Mouse (Mus musculus): ENCODE measurements at regions not wholly inside any gene's neighbourhood (a gene's known extent, or its start where the extent isn't known, plus 50 kb on each side); places are given as distances from the start of the nearest gene placed in this dataset.

GRCm38 (mm10) chr12:107159126-107159525 is 329.3 kb upstream of the 3110018I06Rik start:
- H3K4me1 ChIP-seq, result peaks cover 21% of the 10 kb centered on the region
- no peak overlapping the region; the same call in 1 of the 2 replicates for H3K27ac ChIP-seq
- no peaks in the 10 kb centered on the region for H3K36me3 ChIP-seq
- H3K27me3 ChIP-seq, result no peaks in the 10 kb centered on the region; the same call in 1 of the 2 replicates
- H3K9me3 ChIP-seq, result no peaks in the 10 kb centered on the region
- 65% methylated on average over 5 of the region's 5 CpGs for WGBS
- no peak overlapping the region for H3K9ac ChIP-seq
- no peak for ATAC-seq (ENCODE audit: insufficient number of reproducible peaks, insufficient read depth, low FRiP score, low TSS enrichment, low read depth)
- no peak overlapping the region for H3K4me2 ChIP-seq
- no peak overlapping the region for H3K4me3 ChIP-seq

GRCm38 (mm10) chr12:107160137-107160536 is 328.3 kb upstream of the 3110018I06Rik start:
- no peak overlapping the region for H3K4me3 ChIP-seq
- no peaks in the 10 kb centered on the region for H3K36me3 ChIP-seq
- peaks cover 21% of the 10 kb centered on the region for H3K4me1 ChIP-seq
- no peaks in the 10 kb centered on the region; the same call in 1 of the 2 replicates for H3K27me3 ChIP-seq
- no peak overlapping the region for H3K9ac ChIP-seq
- 23% methylated on average over 7 of the region's 7 CpGs for WGBS
- ATAC-seq (ENCODE audit: insufficient number of reproducible peaks, insufficient read depth, low FRiP score, low TSS enrichment, low read depth), result no peak
- no peak overlapping the region for H3K27ac ChIP-seq
- H3K9me3 ChIP-seq, result no peaks in the 10 kb centered on the region
- H3K4me2 ChIP-seq, result no peak overlapping the region

- Histone ChIP-seq H3K27ac (no peak overlapping the region), H3K36me3 (no peaks in the 10 kb centered on the region), H3K27me3 (no peaks in the 10 kb centered on the region; the same call in 1 of the 2 replicates), H3K4me3 (no peak overlapping the region), H3K9me3 (no peaks in the 10 kb centered on the region), H3K4me1 (peaks cover 21% of the 10 kb centered on the region), H3K4me2 (no peak overlapping the region), H3K9ac (no peak overlapping the region)
- no peak for ATAC-seq (ENCODE audit: insufficient number of reproducible peaks, insufficient read depth, low FRiP score, low TSS enrichment, low read depth)
- WGBS, result 64% methylated on average over 6 of the region's 6 CpGs
Measured at GRCm38 (mm10) chr12:107160628-107161027, 327.8 kb upstream of the 3110018I06Rik start.

- Histone ChIP-seq H3K4me3 (no peak overlapping the region), H3K4me1 (no peaks in the 10 kb centered on the region), H3K9me3 (no peaks in the 10 kb centered on the region), H3K9ac (no peak overlapping the region), H3K4me2 (no peak overlapping the region), H3K27ac (no peak overlapping the region), H3K27me3 (no peaks in the 10 kb centered on the region), H3K36me3 (no peaks in the 10 kb centered on the region)
- ATAC-seq (ENCODE audit: insufficient number of reproducible peaks, insufficient read depth, low FRiP score, low TSS enrichment, low read depth), result no peak
- WGBS, result 77% methylated on average over 7 of the region's 7 CpGs
Measured at GRCm38 (mm10) chr12:107170926-107171325, 317.5 kb upstream of the 3110018I06Rik start.

GRCm38 (mm10) chr12:107171676-107172075 is 316.8 kb upstream of the 3110018I06Rik start:
- no peak overlapping the region for H3K9ac ChIP-seq
- no peak for ATAC-seq (ENCODE audit: insufficient number of reproducible peaks, insufficient read depth, low FRiP score, low TSS enrichment, low read depth)
- no peaks in the 10 kb centered on the region for H3K9me3 ChIP-seq
- no peaks in the 10 kb centered on the region for H3K4me1 ChIP-seq
- no peak overlapping the region for H3K4me2 ChIP-seq
- H3K27me3 ChIP-seq, result no peaks in the 10 kb centered on the region
- H3K36me3 ChIP-seq, result no peaks in the 10 kb centered on the region
- H3K4me3 ChIP-seq, result no peak overlapping the region
- no peak overlapping the region for H3K27ac ChIP-seq
- WGBS, result 86% methylated on average over 15 of the region's 15 CpGs

- no peak overlapping the region for H3K27ac ChIP-seq
- no peak overlapping the region for H3K4me3 ChIP-seq
- WGBS, result 72% methylated on average over 6 of the region's 6 CpGs
- ATAC-seq (ENCODE audit: insufficient number of reproducible peaks, insufficient read depth, low FRiP score, low TSS enrichment, low read depth), result no peak
- no peak overlapping the region for H3K4me2 ChIP-seq
- H3K4me1 ChIP-seq, result peaks cover 6% of the 10 kb centered on the region
- peaks cover 5% of the 10 kb centered on the region; the same call in 1 of the 2 replicates for H3K27me3 ChIP-seq
- H3K9me3 ChIP-seq, result no peaks in the 10 kb centered on the region
- no peaks in the 10 kb centered on the region for H3K36me3 ChIP-seq
- H3K9ac ChIP-seq, result no peak overlapping the region
Measured at GRCm38 (mm10) chr12:107178676-107179075, 309.8 kb upstream of the 3110018I06Rik start.

- H3K27me3 ChIP-seq, result peaks cover 5% of the 10 kb centered on the region; the same call in 1 of the 2 replicates
- no peaks in the 10 kb centered on the region for H3K9me3 ChIP-seq
- no peak overlapping the region for H3K27ac ChIP-seq
- ATAC-seq (ENCODE audit: insufficient number of reproducible peaks, insufficient read depth, low FRiP score, low TSS enrichment, low read depth), result no peak
- H3K9ac ChIP-seq, result no peak overlapping the region
- no peak overlapping the region for H3K4me3 ChIP-seq
- 91% methylated on average over 3 of the region's 3 CpGs for WGBS
- no peak overlapping the region for H3K4me2 ChIP-seq
- H3K36me3 ChIP-seq, result no peaks in the 10 kb centered on the region
- peaks cover 22% of the 10 kb centered on the region for H3K4me1 ChIP-seq
Measured at GRCm38 (mm10) chr12:107180501-107180900, 307.9 kb upstream of the 3110018I06Rik start.

- Histone ChIP-seq H3K36me3 (no peaks in the 10 kb centered on the region), H3K4me2 (no peak overlapping the region), H3K9me3 (no peaks in the 10 kb centered on the region), H3K4me3 (no peak overlapping the region), H3K27me3 (peaks cover 5% of the 10 kb centered on the region; the same call in 1 of the 2 replicates), H3K27ac (no peak overlapping the region), H3K4me1 (peaks cover 22% of the 10 kb centered on the region), H3K9ac (no peak overlapping the region)
- 72% methylated on average over 9 of the region's 9 CpGs for WGBS
- no peak for ATAC-seq (ENCODE audit: insufficient number of reproducible peaks, insufficient read depth, low FRiP score, low TSS enrichment, low read depth)
Measured at GRCm38 (mm10) chr12:107181291-107181690, 307.1 kb upstream of the 3110018I06Rik start.

- Histone ChIP-seq H3K4me2 (no peak overlapping the region), H3K27ac (no peak overlapping the region), H3K4me3 (no peak overlapping the region), H3K27me3 (peaks cover 5% of the 10 kb centered on the region; the same call in 1 of the 2 replicates), H3K9ac (no peak overlapping the region), H3K36me3 (no peaks in the 10 kb centered on the region), H3K4me1 (peaks cover 22% of the 10 kb centered on the region), H3K9me3 (no peaks in the 10 kb centered on the region)
- ATAC-seq (ENCODE audit: insufficient number of reproducible peaks, insufficient read depth, low FRiP score, low TSS enrichment, low read depth), result no peak
- 86% methylated on average over 18 of the region's 18 CpGs for WGBS
Measured at GRCm38 (mm10) chr12:107182091-107182655, 306.3 kb upstream of the 3110018I06Rik start.

- peaks cover 22% of the 10 kb centered on the region for H3K4me1 ChIP-seq
- no peaks in the 10 kb centered on the region for H3K9me3 ChIP-seq
- H3K36me3 ChIP-seq, result no peaks in the 10 kb centered on the region
- no peak overlapping the region for H3K9ac ChIP-seq
- WGBS, result 52% methylated on average over 9 of the region's 9 CpGs
- H3K4me3 ChIP-seq, result no peak overlapping the region
- H3K4me2 ChIP-seq, result peak overlapping the region; percentile 40
- no peak overlapping the region for H3K27ac ChIP-seq
- peaks cover 5% of the 10 kb centered on the region; the same call in 1 of the 2 replicates for H3K27me3 ChIP-seq
- 0 out of 2 replicates have a peak, but pooled peaks have one; percentile 52 for ATAC-seq (ENCODE audit: insufficient number of reproducible peaks, insufficient read depth, low FRiP score, low TSS enrichment, low read depth)
Measured at GRCm38 (mm10) chr12:107183283-107183682, 305.1 kb upstream of the 3110018I06Rik start.

- 48% methylated on average over 3 of the region's 3 CpGs for WGBS
- H3K4me2 ChIP-seq, result no peak overlapping the region
- peaks cover 22% of the 10 kb centered on the region for H3K4me1 ChIP-seq
- no peak for ATAC-seq (ENCODE audit: insufficient number of reproducible peaks, insufficient read depth, low FRiP score, low TSS enrichment, low read depth)
- no peaks in the 10 kb centered on the region for H3K9me3 ChIP-seq
- H3K36me3 ChIP-seq, result no peaks in the 10 kb centered on the region
- H3K27ac ChIP-seq, result no peak overlapping the region
- H3K27me3 ChIP-seq, result peaks cover 5% of the 10 kb centered on the region; the same call in 1 of the 2 replicates
- no peak overlapping the region for H3K9ac ChIP-seq
- H3K4me3 ChIP-seq, result no peak overlapping the region
Measured at GRCm38 (mm10) chr12:107184426-107184825, 304.0 kb upstream of the 3110018I06Rik start.

- no peak for ATAC-seq (ENCODE audit: insufficient number of reproducible peaks, insufficient read depth, low FRiP score, low TSS enrichment, low read depth)
- no peak overlapping the region for H3K27ac ChIP-seq
- peaks cover 22% of the 10 kb centered on the region for H3K4me1 ChIP-seq
- 74% methylated on average over 6 of the region's 6 CpGs for WGBS
- no peak overlapping the region for H3K4me3 ChIP-seq
- no peak overlapping the region for H3K4me2 ChIP-seq
- H3K9me3 ChIP-seq, result no peaks in the 10 kb centered on the region
- no peaks in the 10 kb centered on the region for H3K36me3 ChIP-seq
- H3K27me3 ChIP-seq, result peaks cover 5% of the 10 kb centered on the region; the same call in 1 of the 2 replicates
- no peak overlapping the region for H3K9ac ChIP-seq
Measured at GRCm38 (mm10) chr12:107186361-107186760, 302.1 kb upstream of the 3110018I06Rik start.
